Mouse (Mus musculus) cerebellum, adult 2 months (tissue): ENCODE measurements at regions not wholly inside any gene's neighbourhood (a gene's known extent, or its start where the extent isn't known, plus 50 kb on each side); places are given as distances from the start of the nearest gene placed in this dataset.

Experiments used
- DNase-seq, 2 experiments: peaks; one replicate each; pipeline ENCODE4 v3.0.0; 2021
- H3K27ac ChIP-seq: fragments of 200-500 bp; 2 replicates; pipeline ENCODE4 v1.5.1; 2012; ENCODE audit warnings: low read length, control low read depth, inconsistent platforms; ENCODE audit not compliant: insufficient read depth
- H3K27me3 ChIP-seq: fragments of 200-500 bp; 2 replicates; pipeline ENCODE4 v1.6.1; 2012; ENCODE audit warnings: inconsistent platforms, mild to moderate bottlenecking, low read length, moderate library complexity; ENCODE audit not compliant: control insufficient read depth, insufficient read depth
- H3K4me1 ChIP-seq: fragments of 200-500 bp; 2 replicates; pipeline ENCODE4 v1.6.1; 2011; ENCODE audit warnings: low read length; ENCODE audit not compliant: control insufficient read depth, insufficient read depth
- H3K4me3 ChIP-seq: fragments of 200-500 bp; replicated peaks from 2 replicates; pipeline ENCODE3; 2011; ENCODE audit warnings: mild to moderate bottlenecking, low read depth, low read length, control low read depth; ENCODE audit not compliant: insufficient read depth
- CTCF ChIP-seq: fragments of 200-500 bp; IDR thresholded peaks from 2 replicates; pipeline ENCODE4 v1.5.1; 2011; ENCODE audit warnings: low read depth, mild to moderate bottlenecking, control low read depth, low read length, moderate library complexity, borderline replicate concordance; ENCODE audit not compliant: insufficient read depth
- POLR2A ChIP-seq: fragments of 200-500 bp; IDR thresholded peaks from 2 replicates; pipeline ENCODE4 v1.6.1; 2011; ENCODE audit warnings: low read length, control low read depth, borderline replicate concordance; ENCODE audit not compliant: insufficient read depth
- WGBS: fragments of 180-500 bp; shearing (Covaris S2); methylation state at CpG from one replicate; pipeline ENCODE4 v1.1.7; 2018; 5-methylcytosine and 5-hydroxymethylcytosine counted together

- Histone ChIP-seq H3K27me3 (no peaks in the 10 kb centered on the region), H3K4me3 (no peak overlapping the region), H3K4me1 (no peaks in the 10 kb centered on the region), H3K27ac (no peak overlapping the region)
- 49% methylated on average over 1 of the region's 1 CpGs for WGBS
- DNase-seq: no peak
- TF ChIP-seq CTCF: no peak
- TF ChIP-seq POLR2A: no peak
These were observed 402.0 kb upstream of the Marcks start for GRCm38 (mm10) chr10:37540703-37541102.

- 83% methylated on average over 3 of the region's 3 CpGs for WGBS
- no peak overlapping the region for H3K27ac ChIP-seq
- no peaks in the 10 kb centered on the region for H3K4me1 ChIP-seq
- TF ChIP-seq POLR2A: no peak
- no peak for TF ChIP-seq CTCF
- no peak overlapping the region for H3K4me3 ChIP-seq
- DNase-seq: no peak
- no peaks in the 10 kb centered on the region for H3K27me3 ChIP-seq
These were observed 367.4 kb upstream of the Marcks start for GRCm38 (mm10) chr10:37505966-37506615.

- H3K4me1 ChIP-seq: no peaks in the 10 kb centered on the region
- H3K27ac ChIP-seq: no peak overlapping the region
- 96% methylated on average over 2 of the region's 2 CpGs for WGBS
- H3K27me3 ChIP-seq: no peaks in the 10 kb centered on the region
- TF ChIP-seq POLR2A (no peak), CTCF (no peak)
- H3K4me3 ChIP-seq: no peak overlapping the region
- DNase-seq: no peak
These were observed 365.7 kb upstream of the Marcks start for GRCm38 (mm10) chr10:37504468-37504867.

GRCm38 (mm10) chr10:37502505-37502904 lies 363.8 kb upstream of the Marcks start:
- DNase-seq: no peak
- H3K27ac ChIP-seq: no peak overlapping the region
- no peaks in the 10 kb centered on the region for H3K4me1 ChIP-seq
- H3K4me3 ChIP-seq: no peak overlapping the region
- H3K27me3 ChIP-seq: no peaks in the 10 kb centered on the region
- TF ChIP-seq POLR2A (no peak), CTCF (no peak)

- TF ChIP-seq CTCF (no peak), POLR2A (no peak)
- 96% methylated on average over 2 of the region's 2 CpGs for WGBS
- no peaks in the 10 kb centered on the region for H3K27me3 ChIP-seq
- H3K4me3 ChIP-seq: no peak overlapping the region
- no peaks in the 10 kb centered on the region for H3K4me1 ChIP-seq
- DNase-seq: no peak
- no peak overlapping the region for H3K27ac ChIP-seq
These were observed 362.3 kb upstream of the Marcks start for GRCm38 (mm10) chr10:37501043-37501442.

GRCm38 (mm10) chr10:37495467-37495866 lies 356.7 kb upstream of the Marcks start:
- no peak for DNase-seq
- Histone ChIP-seq H3K4me3 (no peak overlapping the region), H3K27me3 (no peaks in the 10 kb centered on the region), H3K4me1 (no peaks in the 10 kb centered on the region), H3K27ac (no peak overlapping the region)
- TF ChIP-seq POLR2A: no peak
- WGBS: 96% methylated on average over 1 of the region's 1 CpGs

GRCm38 (mm10) chr10:37494552-37495166 lies 355.9 kb upstream of the Marcks start:
- TF ChIP-seq POLR2A (no peak), CTCF (no peak)
- WGBS: 59% methylated on average over 3 of the region's 3 CpGs

GRCm38 (mm10) chr10:37494098-37494497 lies 355.4 kb upstream of the Marcks start:
- Histone ChIP-seq H3K4me3 (no peak overlapping the region), H3K4me1 (no peaks in the 10 kb centered on the region), H3K27ac (no peak overlapping the region), H3K27me3 (no peaks in the 10 kb centered on the region)
- 55% methylated on average over 2 of the region's 2 CpGs for WGBS
- TF ChIP-seq POLR2A: no peak
- no peak for TF ChIP-seq CTCF
- DNase-seq: no peak

More at GRCm38 (mm10) chr10:37494552-37495166, 355.9 kb upstream of the Marcks start:
- Histone ChIP-seq H3K4me1 (no peaks in the 10 kb centered on the region), H3K27me3 (no peaks in the 10 kb centered on the region), H3K4me3 (no peak overlapping the region), H3K27ac (no peak overlapping the region)
- no peak for DNase-seq
